Mouse (Mus musculus) frontal cortex, postnatal 14 days (tissue): Measurements from ENCODE around the gene Dnajb2.
A peak's percentile ranks its signal among the peaks of the same experiment; 100 is the strongest.

Source experiments
- DNase-seq, 2 experiments: peaks; one replicate each; pipeline ENCODE4 v3.0.0; 2022; ENCODE audit warnings: low spot score in 2 of 2

Dnajb2 gene

DNA sequence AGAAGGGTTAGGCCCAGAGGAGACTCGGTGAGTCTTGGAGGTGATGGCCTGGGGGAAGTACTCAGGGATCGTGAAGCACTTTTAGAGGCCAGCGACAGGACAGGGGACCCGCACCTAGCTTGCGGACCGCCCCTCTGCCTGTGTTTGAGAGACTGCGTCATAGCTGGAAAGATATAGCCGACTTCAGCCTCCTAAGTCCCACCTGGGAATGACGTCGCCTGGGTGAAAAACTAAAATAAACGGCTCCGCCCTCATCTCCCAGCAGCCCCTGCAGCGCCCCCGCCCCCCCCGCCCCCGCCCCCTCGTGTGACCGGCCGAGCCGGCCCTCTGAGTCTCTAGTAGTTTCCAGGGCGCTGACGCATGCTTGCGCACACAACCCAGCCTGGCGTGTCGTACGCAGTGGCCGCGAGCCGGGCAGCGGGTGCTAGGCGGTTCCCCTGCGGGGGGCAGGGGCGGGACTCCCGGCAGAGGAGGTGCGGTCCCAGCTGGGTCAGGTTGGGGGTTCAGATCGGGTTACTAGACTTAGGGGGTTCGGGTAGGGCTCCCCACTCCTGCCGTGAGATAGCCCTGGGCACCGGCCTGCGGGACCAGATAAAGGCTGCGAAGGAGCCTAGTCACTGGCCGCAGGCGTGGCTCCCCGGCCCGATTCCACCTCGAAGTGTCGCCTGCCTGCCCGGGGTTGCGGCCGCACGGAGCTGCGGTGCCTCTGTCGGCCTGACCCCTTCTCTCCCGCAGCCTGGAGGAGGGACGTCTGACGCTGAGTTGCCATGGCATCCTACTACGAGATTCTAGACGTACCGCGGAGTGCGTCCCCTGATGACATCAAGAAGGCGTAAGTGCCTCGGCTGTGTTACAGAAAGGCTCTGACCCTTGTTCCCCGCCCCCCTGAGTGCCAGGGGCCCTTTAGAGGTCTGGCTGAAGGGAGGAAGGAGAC, at the start of gene Dnajb2:
Gene Dnajb2 (plus strand): TSS at position 290 of the 934 bp plus-strand sequence.
- peak in 1 of 2 experiments; percentile 66 for DNase-seq

DNA sequence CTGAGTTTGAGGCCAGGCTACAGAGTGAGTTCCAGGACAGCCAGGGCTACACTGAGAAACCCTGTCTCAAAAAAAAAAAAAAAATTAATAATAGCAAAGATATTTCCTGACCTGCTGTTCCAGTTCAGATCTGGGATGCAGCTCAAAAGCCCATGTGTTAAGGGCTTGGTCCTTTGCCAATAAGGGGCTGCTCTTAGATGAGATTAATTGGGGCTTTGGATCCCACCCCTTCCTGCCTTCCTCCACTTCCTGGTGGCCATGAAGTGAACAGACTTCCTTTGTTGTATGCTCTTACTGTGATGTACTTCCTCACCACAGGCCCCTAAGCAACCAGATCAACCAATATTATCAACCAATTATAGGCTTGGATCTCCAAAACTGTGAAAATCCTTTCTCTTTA, 49.1 kb upstream of the Dnajb2 start:
- no peak for DNase-seq

DNA sequence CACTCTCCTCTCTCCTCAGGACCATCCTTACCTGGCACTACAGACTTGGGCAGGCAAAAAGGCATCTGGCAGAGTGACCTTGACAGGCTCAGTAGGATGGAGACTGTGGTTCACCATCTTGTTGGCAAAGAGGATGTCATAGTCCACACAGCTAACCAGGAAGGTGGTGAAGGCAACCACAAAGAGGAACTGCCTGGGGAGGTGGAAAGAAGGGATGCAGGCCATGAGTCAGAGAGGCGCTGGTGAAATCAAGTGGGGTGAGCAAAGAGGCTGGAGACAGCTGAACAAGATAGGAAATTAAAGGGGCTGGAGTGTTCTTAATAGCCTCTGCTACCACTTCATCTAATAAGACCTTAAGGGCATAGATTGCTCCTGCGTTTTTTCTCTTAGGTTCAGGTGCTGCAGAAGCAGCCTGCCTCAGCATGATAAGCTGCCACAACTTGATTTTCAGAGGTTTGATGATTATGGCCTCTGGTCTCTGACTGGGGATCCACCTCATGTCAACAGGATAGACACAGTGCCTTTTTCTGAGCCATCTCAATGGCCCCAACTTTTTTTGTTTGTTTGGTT, 48.2 kb upstream of the Dnajb2 start:
- DNase-seq = no peak

DNA sequence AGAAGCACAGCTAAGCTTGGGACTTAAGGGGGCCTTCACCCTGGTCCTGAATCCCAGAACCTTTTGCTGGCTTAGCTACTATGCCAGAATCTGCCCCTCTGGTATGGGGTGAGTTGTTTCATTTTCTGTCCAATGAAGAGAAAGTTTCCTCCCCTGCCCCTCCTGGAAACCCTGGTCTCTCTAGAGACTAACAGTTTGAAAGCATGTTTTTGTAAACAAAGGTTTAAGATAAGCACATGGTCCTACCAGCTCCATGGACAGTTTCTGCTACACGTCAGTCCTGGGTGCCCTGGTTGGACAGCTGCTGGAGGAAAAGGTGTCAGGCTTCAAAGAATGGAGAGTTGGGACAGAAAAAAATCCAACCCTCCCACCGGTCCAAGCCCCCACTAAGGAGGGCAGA, 45.6 kb upstream of the Dnajb2 start:
- no peak for DNase-seq

DNA sequence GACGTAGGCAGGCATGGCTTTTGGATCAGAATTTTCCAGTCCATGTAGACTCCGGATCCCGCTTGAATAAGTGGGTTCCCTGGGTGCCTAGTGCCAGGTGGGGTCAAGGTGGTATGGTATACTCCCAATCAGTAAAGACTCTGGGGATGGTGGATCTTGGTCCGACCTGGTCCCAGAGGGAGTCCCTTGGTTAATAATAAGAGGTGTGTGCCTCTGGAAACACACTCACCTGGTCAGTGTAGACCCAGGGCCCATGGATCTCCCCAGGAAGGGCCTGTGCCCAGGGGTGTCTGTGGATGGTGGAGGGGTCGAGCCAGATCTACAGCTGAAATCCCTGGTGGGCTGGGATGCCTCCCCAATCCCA, 45.0 kb upstream of the Dnajb2 start:
- no peak for DNase-seq

DNA sequence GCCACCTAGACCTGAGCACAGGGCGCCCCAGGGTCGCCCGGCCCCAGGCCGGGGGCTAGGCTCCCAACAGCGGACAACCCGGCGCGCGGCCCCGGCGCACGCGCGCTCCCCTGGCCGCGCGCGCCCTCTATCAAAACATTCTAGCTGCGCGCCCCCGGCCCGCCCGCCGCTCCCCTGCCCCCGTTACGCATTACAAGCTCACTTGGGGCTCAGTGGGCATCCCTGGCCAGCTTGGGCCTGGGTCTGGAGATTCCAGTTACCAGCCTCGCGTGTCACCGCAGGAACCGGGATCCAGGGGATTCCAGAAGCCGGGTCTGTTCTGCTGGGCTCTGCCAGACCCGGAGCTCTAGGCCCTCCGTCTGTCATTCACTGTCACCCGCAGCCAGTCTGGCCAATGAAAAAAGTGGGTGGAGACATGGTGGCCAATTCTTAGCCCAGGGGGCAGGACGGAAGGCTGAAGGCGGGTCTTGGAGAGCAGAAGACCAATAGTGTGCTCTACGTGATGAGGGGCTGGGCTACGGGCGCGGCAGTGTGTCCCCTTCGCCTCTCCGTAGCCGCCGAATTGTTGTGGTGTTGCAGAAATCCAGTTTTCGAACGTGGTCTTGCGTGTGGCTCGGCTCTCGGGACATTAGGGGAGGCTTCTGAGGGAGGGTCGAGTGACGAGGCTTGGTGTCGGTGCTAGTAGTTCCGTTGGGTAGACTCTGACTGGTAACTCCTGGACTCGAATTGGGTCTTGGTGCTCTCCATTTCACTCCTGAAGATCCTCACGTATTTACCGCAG, 44.4 kb upstream of the Dnajb2 start, which contains the start of the genes Ankzf1 and Atg9a:
Gene Ankzf1 (plus strand): TSS at position 530 of the 781 bp plus-strand sequence.
Gene Atg9a (minus strand): TSS at position 575 of the 781 bp plus-strand sequence.
- DNase-seq = peak; percentile 93 to 97

DNA sequence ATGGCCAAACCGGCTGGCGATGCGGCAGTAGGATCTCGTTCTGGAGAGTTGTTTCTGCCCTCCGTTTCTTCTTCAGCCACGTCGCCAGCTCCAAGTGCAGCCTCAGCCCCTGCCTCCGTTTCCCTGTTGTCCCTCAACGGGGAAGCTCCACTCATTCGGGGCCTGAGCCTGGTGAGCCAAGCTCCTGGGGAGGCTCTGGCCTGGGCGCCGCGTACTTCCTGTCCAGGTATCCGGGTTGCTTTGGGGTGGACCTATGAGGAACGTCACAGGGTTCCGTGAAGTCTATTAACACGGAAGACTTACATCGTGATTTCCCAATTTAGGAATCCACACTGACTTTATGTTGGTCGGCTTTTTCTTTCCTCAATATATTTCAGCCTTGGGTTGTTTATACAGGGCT, 43.8 kb upstream of the Dnajb2 start:
- DNase-seq = no peak

DNA sequence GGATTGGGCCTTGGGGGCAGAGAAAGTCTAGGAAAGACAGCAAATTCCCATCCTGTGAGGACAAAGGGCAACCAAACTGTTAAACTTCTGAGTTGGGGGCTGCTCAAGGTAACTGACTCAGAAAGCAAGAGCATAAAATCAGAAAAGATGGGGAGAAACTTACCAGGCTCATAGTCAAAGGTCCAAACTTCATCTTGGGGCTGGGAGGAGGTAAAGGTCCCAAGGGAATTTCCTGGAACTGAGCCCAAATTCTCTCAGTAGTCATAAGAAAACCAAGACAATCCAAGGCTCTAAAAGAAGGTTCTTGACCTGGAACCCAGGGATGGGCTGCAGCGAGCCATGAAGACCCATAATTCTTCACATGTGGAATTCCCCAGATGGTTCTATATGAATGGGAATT, 35.0 kb upstream of the Dnajb2 start:
- no peak for DNase-seq

DNA sequence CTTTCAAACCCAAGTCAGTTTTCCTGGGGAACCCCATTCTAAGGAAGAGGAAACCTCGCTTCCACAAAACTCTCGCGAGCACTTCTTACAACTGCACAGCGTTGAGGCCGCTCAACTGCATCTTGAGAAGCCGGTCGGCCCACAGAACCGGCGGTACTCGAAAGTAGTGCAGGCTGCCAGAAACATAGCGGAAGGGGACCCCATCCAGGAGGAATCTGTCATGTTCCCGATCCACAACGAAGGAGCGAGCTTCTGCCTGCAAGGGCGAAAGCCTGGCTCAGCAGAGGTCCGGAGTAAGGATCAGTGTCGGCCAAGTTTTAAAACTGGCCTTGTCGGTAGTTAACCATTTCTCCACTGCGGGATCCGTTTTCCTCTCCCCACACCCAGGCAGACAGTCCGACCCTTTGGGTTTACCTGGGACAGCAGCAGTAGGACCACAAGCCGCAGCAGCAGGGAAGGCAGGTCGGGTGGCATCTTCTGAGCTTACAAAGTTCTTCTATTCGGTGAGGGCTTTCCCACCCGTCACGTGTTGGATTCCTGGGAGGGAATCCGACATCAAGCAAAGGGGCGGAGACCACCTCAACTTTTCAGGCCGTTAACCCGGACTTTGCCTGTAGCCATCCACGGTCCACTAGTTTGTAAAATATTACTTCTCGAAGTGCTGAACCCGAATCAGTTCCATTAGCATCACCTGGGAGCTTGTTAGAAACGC, 27.1 kb upstream of the Dnajb2 start:
- DNase-seq = no peak

DNA sequence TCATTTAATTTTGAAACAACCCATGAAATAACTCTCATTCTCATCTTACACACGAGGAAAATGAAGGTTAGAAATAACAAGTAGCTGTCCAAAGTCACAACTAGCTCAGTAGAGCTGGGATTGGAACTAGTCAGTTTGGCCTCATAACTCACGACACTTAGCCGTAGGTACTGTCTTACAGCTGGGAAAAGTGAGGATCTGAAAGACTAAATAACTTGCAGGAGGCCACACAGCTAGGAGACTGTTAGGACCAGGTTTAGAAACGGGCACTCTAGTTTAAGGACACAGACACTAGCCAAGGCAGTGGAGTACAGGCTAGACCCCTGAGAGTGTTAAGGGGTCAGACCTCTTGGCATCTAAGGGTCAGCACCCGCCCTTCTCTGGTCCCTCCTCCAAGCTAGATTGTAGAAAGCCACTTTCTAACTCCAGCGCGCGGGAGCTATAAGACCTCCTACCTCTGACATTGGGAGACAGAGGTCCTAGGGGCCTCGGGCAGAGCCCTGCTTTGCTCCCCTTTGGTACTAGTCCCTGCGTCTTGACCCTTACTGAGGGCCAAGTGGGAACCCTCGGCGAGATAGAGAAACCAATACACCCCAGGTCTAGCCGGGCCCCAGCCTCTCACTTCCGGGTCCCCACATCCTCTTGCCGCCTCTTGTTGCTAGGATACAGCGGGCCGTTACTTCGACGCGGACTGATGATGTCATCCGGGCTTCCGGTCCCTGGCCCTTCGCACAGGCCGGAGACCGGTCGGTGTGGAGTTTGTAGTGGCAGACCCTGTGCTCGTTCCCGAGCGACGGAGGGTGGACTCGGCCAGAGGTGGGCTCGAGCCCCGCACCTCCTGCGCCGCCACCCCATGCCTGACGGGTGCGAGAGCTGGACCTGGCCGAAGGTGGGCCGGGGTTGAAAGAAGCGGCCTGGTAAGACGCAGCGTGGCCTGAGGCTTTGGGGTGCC, 25.8 kb upstream of the Dnajb2 start, which contains the start of the genes Glb1l and Stk16:
Gene Glb1l (minus strand): TSS at position 678 of the 952 bp plus-strand sequence.
Gene Stk16 (plus strand): TSS at position 703 of the 952 bp plus-strand sequence.
- peak; percentile 90 to 95 for DNase-seq

DNA sequence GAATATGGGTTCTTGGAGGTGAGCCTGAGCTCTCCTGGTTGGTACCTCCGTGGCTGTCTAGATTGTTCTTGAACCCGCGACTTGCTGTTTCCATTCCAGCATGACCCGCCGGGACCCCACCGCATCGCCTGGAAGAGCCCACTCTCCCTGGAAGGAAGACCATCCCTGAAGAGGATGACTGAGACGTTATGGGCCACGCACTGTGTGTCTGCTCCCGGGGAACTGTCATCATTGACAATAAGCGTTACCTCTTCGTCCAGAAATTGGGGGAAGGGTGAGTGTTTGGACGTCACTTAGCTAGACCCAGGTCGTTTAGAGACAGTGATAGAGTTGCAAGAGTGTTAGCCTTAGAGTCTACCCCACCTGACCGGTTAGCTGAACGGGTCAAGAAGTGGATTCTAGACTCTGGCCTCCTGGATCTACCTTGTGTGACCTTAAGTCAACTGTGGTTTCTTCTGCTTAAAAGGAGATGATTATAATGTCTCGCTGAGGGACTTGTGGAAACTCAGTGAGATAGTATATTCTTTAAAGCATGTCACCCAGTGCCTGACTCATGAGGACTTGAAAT, 25.0 kb upstream of the Dnajb2 start:
- no peak for DNase-seq

DNA sequence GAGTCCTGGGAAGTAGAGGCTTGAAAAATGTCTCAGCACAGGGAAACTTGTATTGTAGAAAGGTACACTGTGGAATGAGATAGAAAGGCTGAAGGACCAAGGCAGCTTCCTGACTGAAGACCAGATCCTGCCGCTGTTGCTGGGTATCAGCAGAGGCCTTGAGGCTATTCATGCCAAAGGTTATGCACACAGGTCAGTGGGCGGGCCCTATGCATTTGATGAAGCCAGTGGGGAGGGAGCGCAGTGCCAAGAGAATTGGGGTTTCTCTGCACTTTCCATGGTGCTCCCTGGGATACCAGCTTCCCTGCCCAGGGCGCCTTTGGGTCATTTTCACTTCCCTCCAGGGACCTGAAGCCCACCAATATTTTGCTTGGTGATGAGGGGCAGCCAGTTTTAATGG, 23.7 kb upstream of the Dnajb2 start:
- DNase-seq = no peak

DNA sequence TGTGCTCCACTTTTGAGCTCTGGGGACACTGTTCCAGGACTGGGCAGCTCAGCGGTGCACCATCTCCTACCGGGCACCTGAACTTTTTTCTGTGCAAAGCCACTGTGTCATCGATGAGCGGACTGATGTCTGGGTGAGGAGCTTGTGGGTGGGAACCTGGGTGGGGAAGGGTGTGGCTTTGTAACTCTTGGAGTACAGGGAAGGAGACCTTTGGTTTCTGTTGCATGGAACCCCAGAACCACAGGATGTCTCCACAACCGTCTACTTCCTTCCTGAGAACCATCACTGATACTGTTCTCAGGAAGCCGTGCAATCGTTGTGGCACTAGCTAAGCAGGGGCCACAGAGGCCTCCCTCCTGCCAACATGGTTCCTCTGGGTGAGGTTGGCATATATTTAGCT, 23.1 kb upstream of the Dnajb2 start:
- no peak for DNase-seq

DNA sequence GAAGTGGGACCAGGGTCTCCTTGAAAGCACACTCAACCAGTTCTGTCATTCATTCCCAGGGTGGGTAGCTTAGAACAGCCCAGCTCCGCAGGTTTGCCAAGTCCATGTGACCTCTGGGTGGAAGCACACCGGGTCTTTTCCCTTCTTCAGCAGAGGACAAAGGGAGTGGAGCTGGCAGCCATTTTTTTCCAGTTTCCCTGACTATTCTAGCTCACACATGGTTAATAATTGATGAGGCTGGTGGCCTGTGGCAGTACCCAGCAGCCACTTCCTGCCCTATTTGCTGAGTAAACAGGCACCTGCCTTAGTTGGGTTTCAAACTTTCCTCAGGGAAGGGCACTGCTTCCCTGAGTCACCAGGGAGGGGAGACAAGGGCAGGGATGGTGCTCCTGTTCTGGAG, 21.8 kb upstream of the Dnajb2 start:
- no peak for DNase-seq

DNA sequence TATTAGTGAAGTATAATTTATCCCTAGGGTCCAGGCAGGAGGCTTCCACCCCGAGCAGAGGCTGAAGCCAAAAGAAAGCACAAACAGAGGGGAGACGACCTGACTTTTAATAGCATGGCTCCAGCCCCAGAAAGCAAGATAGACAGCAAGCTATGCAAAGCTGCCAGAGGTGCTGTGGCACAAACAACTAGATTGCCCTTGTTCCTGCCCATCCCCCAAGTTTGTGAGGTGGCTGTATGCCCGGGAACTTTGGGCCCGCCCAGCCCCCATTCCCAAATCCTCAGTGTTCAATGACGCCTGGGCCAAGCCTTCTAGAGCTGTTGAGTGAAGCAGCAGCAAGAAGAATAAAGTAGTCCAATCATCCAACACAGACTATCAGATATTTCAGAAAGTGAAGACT, 21.3 kb upstream of the Dnajb2 start:
- peak in 1 of 2 experiments; percentile 65 for DNase-seq

DNA sequence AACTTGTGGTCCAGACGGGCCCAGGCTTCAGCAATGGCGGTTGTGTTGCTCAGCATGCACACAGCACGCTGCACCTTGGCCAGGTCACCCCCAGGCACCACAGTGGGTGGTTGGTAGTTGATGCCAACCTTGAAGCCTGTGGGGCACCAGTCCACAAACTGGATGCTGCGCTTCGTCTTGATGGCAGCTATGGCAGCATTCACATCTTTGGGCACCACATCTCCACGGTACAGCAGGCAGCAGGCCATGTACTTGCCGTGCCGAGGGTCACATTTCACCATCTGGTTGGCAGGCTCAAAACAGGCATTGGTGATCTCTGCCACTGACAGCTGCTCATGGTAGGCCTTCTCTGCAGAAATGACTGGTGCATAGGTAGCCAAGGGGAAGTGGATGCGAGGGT, 20.4 kb upstream of the Dnajb2 start:
- DNase-seq = no peak

DNA sequence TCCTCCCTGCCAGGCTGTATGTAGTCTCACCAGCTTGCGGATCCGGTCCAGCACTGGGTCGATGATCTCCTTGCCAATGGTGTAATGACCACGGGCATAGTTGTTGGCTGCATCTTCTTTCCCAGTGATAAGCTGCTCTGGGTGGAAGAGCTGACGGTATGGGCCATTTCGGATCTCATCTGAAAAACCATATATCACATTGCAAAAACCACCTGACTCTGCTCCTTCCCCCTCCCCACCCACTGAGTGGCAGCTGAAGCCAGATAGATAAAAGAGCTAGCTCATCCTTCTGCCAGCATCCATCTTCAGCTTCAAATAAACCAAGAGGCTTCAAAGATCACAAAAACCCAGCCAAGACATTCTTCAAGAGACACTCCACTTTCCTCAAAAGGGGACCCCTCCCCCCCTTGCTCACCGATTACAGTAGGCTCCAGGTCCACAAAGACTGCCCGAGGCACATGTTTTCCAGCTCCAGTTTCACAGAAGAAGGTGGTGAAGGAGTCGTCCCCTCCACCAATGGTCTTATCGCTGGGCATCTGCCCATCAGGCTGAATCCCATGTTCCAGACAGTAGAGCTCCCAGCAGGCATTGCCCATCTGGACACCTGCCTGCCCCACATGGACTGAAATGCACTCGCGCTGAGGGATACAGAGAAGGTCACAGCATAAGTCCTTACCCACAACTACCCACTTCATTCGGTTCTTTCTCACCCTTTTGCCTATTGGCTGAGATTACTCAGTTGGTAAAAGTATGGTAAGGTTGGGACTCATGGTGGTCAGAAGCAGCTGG, 19.2 kb upstream of the Dnajb2 start:
- DNase-seq = no peak

DNA sequence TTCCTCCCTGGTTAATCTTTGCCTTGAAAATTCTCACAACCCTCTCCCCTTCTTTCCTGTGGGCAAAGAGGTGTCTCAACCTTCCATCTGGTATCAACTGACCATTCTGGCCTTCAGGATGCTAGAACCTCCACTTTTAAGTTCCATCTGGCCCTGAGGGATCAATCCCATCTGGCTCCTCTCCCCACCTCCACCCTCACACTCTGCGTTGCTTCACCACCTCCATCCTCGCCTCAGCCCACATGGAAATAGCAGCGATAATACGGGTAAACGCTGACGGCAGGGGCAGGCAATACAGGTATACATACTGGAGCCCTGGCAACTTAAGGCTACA, 18.3 kb upstream of the Dnajb2 start:
- no peak for DNase-seq

DNA sequence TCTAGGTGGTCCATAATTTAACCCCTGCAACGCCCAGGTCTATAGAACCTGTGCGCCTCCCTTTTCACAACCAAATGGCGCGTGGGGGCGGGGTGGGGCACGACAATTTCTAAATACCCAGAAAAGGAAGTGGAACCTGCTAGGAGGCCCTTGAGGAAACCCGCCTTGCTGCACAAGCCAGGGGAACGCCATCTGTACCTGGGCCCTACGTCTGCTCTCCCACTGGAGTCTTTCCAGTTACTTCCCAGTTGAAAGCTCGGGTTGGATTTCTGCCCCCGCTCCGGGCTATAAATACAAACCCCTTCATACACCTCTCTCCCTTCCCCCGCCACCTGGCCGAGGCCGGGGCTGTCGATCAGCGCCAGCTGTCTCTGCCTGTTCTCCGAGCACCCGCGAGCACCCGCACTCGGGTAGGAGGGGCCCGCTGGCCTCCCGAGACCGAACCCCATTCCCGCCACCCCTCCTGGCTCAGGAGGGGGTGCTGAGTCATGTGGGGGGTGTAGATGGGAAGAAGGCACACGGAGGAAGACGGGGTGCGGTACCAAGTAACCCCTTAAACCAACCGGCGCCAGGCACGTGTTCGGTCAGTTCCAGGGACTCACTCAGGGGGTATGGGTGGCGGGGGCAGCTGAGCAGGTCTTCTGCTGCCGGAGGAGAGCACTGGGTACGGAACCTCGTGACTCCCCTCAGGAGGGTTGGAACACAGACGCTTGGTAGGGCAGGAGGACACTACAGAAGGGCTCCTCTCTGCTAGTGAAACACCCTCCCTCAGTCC, 17.8 kb upstream of the Dnajb2 start:
- DNase-seq = peak; percentile 58 to 64
